18 mouse cellular contexts compared by ENCODE assay signal in the genomic region with DNA sequence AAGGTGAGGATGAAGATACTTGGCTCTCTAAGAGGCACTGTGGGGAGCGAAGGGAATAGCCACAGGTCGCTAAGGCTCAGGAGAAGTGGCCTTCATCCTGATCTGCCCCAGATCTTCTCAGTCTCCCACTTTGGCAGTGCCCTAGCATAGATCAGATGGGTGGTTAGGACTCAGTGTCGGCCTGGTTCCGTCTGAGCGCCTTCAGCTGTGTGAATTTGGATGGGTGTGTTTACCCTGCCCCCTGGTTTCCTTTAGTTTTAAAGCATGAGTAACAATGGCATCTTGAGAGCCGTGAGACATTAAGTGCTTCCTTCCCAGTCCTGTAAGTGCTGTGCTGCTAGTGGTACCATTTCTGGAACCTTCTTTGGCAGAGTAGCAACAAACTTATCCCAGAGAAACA. TPM values are rescaled to one million over a fixed set of nuclear protein-coding genes. Genes with fewer than 3 reads are reported as not detected.
DNase-seq lines count a peak whose midpoint lies in the region; ATAC-seq lines count a peak whose summit lies in the region.
"Had no signal": no experiment of that assay in that cellular context is flagged by ENCODE, and none has a peak within 500 bp of the region (broad histone marks: within the 10 kb centered on the region; RNA-seq: fewer than 3 reads in every experiment).

No protein-coding gene starts in this region.

- H3K36me3 ChIP-seq in kidney, embryonic 15.5 days = no peaks in the 10 kb centered on the region
- no peaks in the 10 kb centered on the region for H3K36me3 ChIP-seq in liver, embryonic 16.5 days (ENCODE audit: control insufficient read depth, insufficient read depth)
- H3K36me3 ChIP-seq in intestine, embryonic 15.5 days = no peaks in the 10 kb centered on the region
- H3K36me3 ChIP-seq: embryonic facial prominence, embryonic 12.5 days; hindbrain, embryonic 15.5 days; midbrain, embryonic 10.5 days had no signal

- peaks cover 86% of the 10 kb centered on the region for H3K4me1 ChIP-seq in kidney, embryonic 15.5 days
- peaks cover 84% of the 10 kb centered on the region for H3K4me1 ChIP-seq in liver, embryonic 16.5 days (ENCODE audit: control insufficient read depth, low read depth, low read length)
- H3K4me1 ChIP-seq in intestine, embryonic 15.5 days (replicated peaks) = peaks cover 44% of the 10 kb centered on the region

- WGBS in kidney, embryonic 15.5 days = 65% methylated on average over 6 of the region's 6 CpGs
- 32% methylated on average over 6 of the region's 6 CpGs for WGBS in liver, embryonic 16.5 days (ENCODE audit: insufficient replicate concordance)
- 80% methylated on average over 6 of the region's 6 CpGs for WGBS in intestine, embryonic 15.5 days

- H3K9me3 ChIP-seq in kidney, embryonic 15.5 days (replicated peaks) = no peaks in the 10 kb centered on the region
- no peaks in the 10 kb centered on the region for H3K9me3 ChIP-seq in liver, embryonic 16.5 days (replicated peaks; ENCODE audit: control insufficient read depth, low read length)
- no peaks in the 10 kb centered on the region for H3K9me3 ChIP-seq in intestine, embryonic 15.5 days
- H3K9me3 ChIP-seq: embryonic facial prominence, embryonic 12.5 days; hindbrain, embryonic 15.5 days; midbrain, embryonic 10.5 days had no signal

- no peaks in the 10 kb centered on the region for H3K27me3 ChIP-seq in kidney, embryonic 15.5 days
- H3K27me3 ChIP-seq in liver, embryonic 16.5 days (ENCODE audit: control insufficient read depth, insufficient read depth, low read depth, low read length) = no peaks in the 10 kb centered on the region
- no peaks in the 10 kb centered on the region for H3K27me3 ChIP-seq in intestine, embryonic 15.5 days (replicated peaks)
- H3K27me3 ChIP-seq: hindbrain, embryonic 15.5 days; Patski had no signal

- no peak overlapping the region for H3K27ac ChIP-seq in kidney, embryonic 15.5 days
- peak overlapping the region; percentile 38 for H3K27ac ChIP-seq in liver, embryonic 16.5 days (ENCODE audit: low read length)
- no peak overlapping the region for H3K27ac ChIP-seq in intestine, embryonic 15.5 days
- H3K27ac ChIP-seq: embryonic facial prominence, embryonic 12.5 days; hindbrain, embryonic 15.5 days; midbrain, embryonic 10.5 days had no signal

- DNase-seq in kidney, adult 18-20 months = peak; percentile 38
- peak; percentile 45 to 51 for DNase-seq in spleen, postnatal 36 days (ENCODE audit: low spot score in 2 of 2)
- DNase-seq in spleen, adult 12 weeks (ENCODE audit: low spot score) = no peak
- DNase-seq: adrenal gland, postnatal 14 days; cerebellum, adult 11 months; heart, postnatal 4 days; retina, postnatal 1 day; thymus, postnatal 25 days had no signal

- ATAC-seq in kidney, embryonic 15.5 days (replicated peaks; ENCODE audit: low FRiP score) = no peak
- no peak for ATAC-seq in liver, embryonic 16.5 days (ENCODE audit: low read depth)
- ATAC-seq in activated CD4-positive, CD25-positive, alpha-beta regulatory T cell, adult 4 months = no peak
- no peak for ATAC-seq in intestine, embryonic 15.5 days
- ATAC-seq: forebrain, embryonic 16.5 days; intestine, embryonic 16.5 days; Patski had no signal

- no peak overlapping the region for H3K4me3 ChIP-seq in kidney, embryonic 15.5 days (replicated peaks)
- H3K4me3 ChIP-seq in liver, embryonic 16.5 days (ENCODE audit: low read depth, low read length) = no peak overlapping the region
- no peak overlapping the region for H3K4me3 ChIP-seq in intestine, embryonic 15.5 days (replicated peaks)
- H3K4me3 ChIP-seq: embryonic facial prominence, embryonic 12.5 days; hindbrain, embryonic 15.5 days; midbrain, embryonic 10.5 days had no signal

- no peak overlapping the region for H3K4me2 ChIP-seq in kidney, embryonic 15.5 days
- peak overlapping the region; percentile 3 for H3K4me2 ChIP-seq in liver, embryonic 16.5 days (ENCODE audit: low read depth, low read length)
- no peak overlapping the region for H3K4me2 ChIP-seq in intestine, embryonic 15.5 days (replicated peaks)
- H3K4me2 ChIP-seq: embryonic facial prominence, embryonic 12.5 days; hindbrain, embryonic 15.5 days had no signal

- H3K9ac ChIP-seq in kidney, embryonic 15.5 days = no peak overlapping the region
- H3K9ac ChIP-seq in liver, embryonic 16.5 days (ENCODE audit: low read depth, low read length) = no peak overlapping the region; the same call in 1 of the 2 replicates
- H3K9ac ChIP-seq in intestine, embryonic 15.5 days = no peak overlapping the region
- H3K9ac ChIP-seq: embryonic facial prominence, embryonic 12.5 days; hindbrain, embryonic 15.5 days had no signal

RNA-seq across cellular contexts. Expression of a gene that starts 14.1 kb away (rescaled TPM):
- polyA plus RNA-seq in kidney, embryonic 15.5 days (2015; fragmentation: Nextera tagmentation; extraction: Ambion mirVana) = 41.7 and 44.8 TPM in 2 replicates
- 45.0 and 50.6 TPM in 2 replicates for polyA plus RNA-seq in liver, embryonic 16.5 days (2015; fragmentation: Nextera tagmentation; extraction: Ambion mirVana)
- 1 to 10 TPM; 1.8 to 2.8 TPM for polyA plus RNA-seq in activated CD4-positive, CD25-positive, alpha-beta regulatory T cell, adult 4 months (2017; shearing (Covaris generic))
- polyA plus RNA-seq in intestine, embryonic 15.5 days (2015; fragmentation: Nextera tagmentation; extraction: Ambion mirVana) = 22.4 and 23.8 TPM in 2 replicates

RNA-seq across cellular contexts. Expression of a gene that starts 28.9 kb away (rescaled TPM):
- polyA plus RNA-seq in kidney, embryonic 15.5 days (2015; fragmentation: Nextera tagmentation; extraction: Ambion mirVana) = 4.8 TPM in 2 replicates
- 8.3 and 9.1 TPM in 2 replicates for polyA plus RNA-seq in liver, embryonic 16.5 days (2015; fragmentation: Nextera tagmentation; extraction: Ambion mirVana)
- under 1 TPM; 0.21 to 0.41 TPM for polyA plus RNA-seq in activated CD4-positive, CD25-positive, alpha-beta regulatory T cell, adult 4 months (2017; shearing (Covaris generic))
- 3.4 and 3.5 TPM in 2 replicates for polyA plus RNA-seq in intestine, embryonic 15.5 days (2015; fragmentation: Nextera tagmentation; extraction: Ambion mirVana)
